Mouse (Mus musculus): ENCODE results near the gene Fcna. TPM values are rescaled to one million over a fixed set of nuclear protein-coding genes. Genes with fewer than 3 reads are reported as not detected.
A peak's percentile ranks its signal among the peaks of the same experiment; 100 is the strongest.

Gene Fcna
- under 1 TPM; 0.32 to 0.43 TPM for total RNA-seq (2021)

- no peak for DNase-seq
Observed at GRCm38 (mm10) chr2:25627811-25628210, at the start of gene Fcna. Gene Fcna, minus strand, starts transcription at chr2:25628030.

- DNase-seq: no peak
Observed at GRCm38 (mm10) chr2:25676486-25676885, 48.7 kb upstream of the Fcna start, which contains the start of gene Lcn6. Gene Lcn6, plus strand, starts transcription at chr2:25676786.

GRCm38 (mm10) chr2:25666516-25666915, 38.7 kb upstream of the Fcna start:
- no peak for DNase-seq

GRCm38 (mm10) chr2:25664125-25664524, 36.3 kb upstream of the Fcna start:
- no peak for DNase-seq

- peak; percentile 19 to 32 for DNase-seq
Observed at GRCm38 (mm10) chr2:25663511-25663910, 35.7 kb upstream of the Fcna start.

- DNase-seq: no peak
Observed at GRCm38 (mm10) chr2:25661245-25661970, 33.6 kb upstream of the Fcna start.

GRCm38 (mm10) chr2:25660279-25660678, 32.4 kb upstream of the Fcna start:
- DNase-seq: no peak

GRCm38 (mm10) chr2:25657652-25658051, 29.8 kb upstream of the Fcna start, which contains the start of gene Lcn5:
Gene Lcn5, plus strand, starts transcription at chr2:25657952.
- DNase-seq: no peak

GRCm38 (mm10) chr2:25657246-25657645, 29.4 kb upstream of the Fcna start:
- no peak for DNase-seq

- peak in 1 of 2 experiments; percentile 19 for DNase-seq
Observed at GRCm38 (mm10) chr2:25656691-25657090, 28.9 kb upstream of the Fcna start.

- DNase-seq: no peak
Observed at GRCm38 (mm10) chr2:25654502-25654901, 26.7 kb upstream of the Fcna start.

GRCm38 (mm10) chr2:25652902-25653301, 25.1 kb upstream of the Fcna start, which contains the start of gene Lcn8:
Gene Lcn8, plus strand, starts transcription at chr2:25653120.
- no peak for DNase-seq

GRCm38 (mm10) chr2:25639890-25640289, 12.1 kb upstream of the Fcna start:
- no peak for DNase-seq

GRCm38 (mm10) chr2:25634046-25634445, 6.2 kb upstream of the Fcna start:
- no peak for DNase-seq

GRCm38 (mm10) chr2:25633616-25634015, 5.8 kb upstream of the Fcna start:
- DNase-seq: no peak

GRCm38 (mm10) chr2:25628738-25629137, 908 bp upstream of the Fcna start:
- no peak for DNase-seq

- DNase-seq: no peak
Observed at GRCm38 (mm10) chr2:25625986-25626385, 1.8 kb downstream of the Fcna start.

GRCm38 (mm10) chr2:25621229-25622200, 6.3 kb downstream of the Fcna start, which contains the start of gene Tmem141:
Gene Tmem141, minus strand, starts transcription at chr2:25622005.
- DNase-seq: peak; percentile 81 to 82

GRCm38 (mm10) chr2:25620852-25621228, 7.0 kb downstream of the Fcna start:
- DNase-seq: no peak

- DNase-seq: no peak
Observed at GRCm38 (mm10) chr2:25620386-25620785, 7.4 kb downstream of the Fcna start.

GRCm38 (mm10) chr2:25617578-25617977, 10.3 kb downstream of the Fcna start, which contains the start of gene Ccdc183:
Gene Ccdc183, minus strand, starts transcription at chr2:25617678.
- DNase-seq: no peak

GRCm38 (mm10) chr2:25616398-25616797, 11.4 kb downstream of the Fcna start:
- no peak for DNase-seq

- DNase-seq: no peak
Observed at GRCm38 (mm10) chr2:25608671-25609070, 19.2 kb downstream of the Fcna start.

Measured in layer of hippocampus, postnatal 36 days (tissue).